Mouse (Mus musculus) layer of hippocampus, postnatal 36 days (tissue): ENCODE measurements around the gene Nlrp9c. TPM values are rescaled to one million over a fixed set of nuclear protein-coding genes. Genes with fewer than 3 reads are reported as not detected.
"Not testable (repeated sequence)": the region's sequence is repeated elsewhere in the genome, so short reads cannot be mapped to it uniquely, and the experiment has no call there.

Experiments used
- DNase-seq, 2 experiments: peaks; one replicate each; pipeline ENCODE4 v3.0.0; 2022
- total RNA-seq, 2 experiments: library from RNA; stranded (reverse); gene quantifications; 2 replicates each; pipeline ENCODE4 v1.2.3; 2021

The Nlrp9c gene
- total RNA-seq: not detected

- DNase-seq: not testable (repeated sequence)
Observed at GRCm38 (mm10) chr7:26403600-26403999, at the start of gene Nlrp9c. Nlrp9c (minus strand) TSS chr7:26403700.

- DNase-seq: no peak
Observed at GRCm38 (mm10) chr7:26434813-26435212, 31.3 kb upstream of the Nlrp9c start, which contains the start of gene Nlrp4a. Nlrp4a (plus strand) TSS chr7:26435113.

GRCm38 (mm10) chr7:26391811-26392210 lies 11.7 kb downstream of the Nlrp9c start:
- DNase-seq: not testable (repeated sequence)

- DNase-seq: not testable (repeated sequence)
Observed at GRCm38 (mm10) chr7:26391137-26391536, 12.4 kb downstream of the Nlrp9c start.

GRCm38 (mm10) chr7:26386691-26387090 lies 16.8 kb downstream of the Nlrp9c start:
- DNase-seq: not testable (repeated sequence)

GRCm38 (mm10) chr7:26380807-26381206 lies 22.7 kb downstream of the Nlrp9c start:
- no peak for DNase-seq

- DNase-seq: not testable (repeated sequence)
Observed at GRCm38 (mm10) chr7:26373221-26373620, 30.3 kb downstream of the Nlrp9c start.

GRCm38 (mm10) chr7:26356719-26357118 lies 46.8 kb downstream of the Nlrp9c start:
- DNase-seq: not testable (repeated sequence)

GRCm38 (mm10) chr7:26352258-26352657 lies 51.2 kb downstream of the Nlrp9c start:
- not testable (repeated sequence) for DNase-seq

GRCm38 (mm10) chr7:26350177-26350576 lies 53.3 kb downstream of the Nlrp9c start:
- DNase-seq: not testable (repeated sequence)

GRCm38 (mm10) chr7:26320361-26320760 lies 83.1 kb downstream of the Nlrp9c start:
- DNase-seq: not testable (repeated sequence)

- not testable (repeated sequence) for DNase-seq
Observed at GRCm38 (mm10) chr7:26315809-26316208, 87.7 kb downstream of the Nlrp9c start.

- DNase-seq: not testable (repeated sequence)
Observed at GRCm38 (mm10) chr7:26315194-26315593, 88.3 kb downstream of the Nlrp9c start.

- not testable (repeated sequence) for DNase-seq
Observed at GRCm38 (mm10) chr7:26311786-26312185, 91.7 kb downstream of the Nlrp9c start.

GRCm38 (mm10) chr7:26306926-26307325 lies 96.6 kb downstream of the Nlrp9c start, which contains the start of gene Cyp2a4:
Cyp2a4 (plus strand) TSS chr7:26307169.
- DNase-seq: not testable (repeated sequence)

GRCm38 (mm10) chr7:26303429-26304166 lies 99.9 kb downstream of the Nlrp9c start:
- not testable (repeated sequence) for DNase-seq

Other genes with a start within 250 kb of the Nlrp9c start
- not detected for gene Cyp2b9, start 230.3 kb downstream of the Nlrp9c start, total RNA-seq
- gene Vmn1r184, start 143.4 kb downstream of the Nlrp9c start, total RNA-seq: not detected
- not detected for gene Cyp2a4, start 96.5 kb downstream of the Nlrp9c start, total RNA-seq
- gene Nlrp4a, start 31.4 kb upstream of the Nlrp9c start, total RNA-seq: not detected
- not detected for gene Nlrp9a, start 131.3 kb upstream of the Nlrp9c start, total RNA-seq
- gene Vmn1r185, start 214.8 kb upstream of the Nlrp9c start, total RNA-seq: not detected